Mouse (Mus musculus) ES-E14 (cell line): ENCODE data around the gene Tff2.

Experiments used
- CHD2 ChIP-seq: IDR thresholded peaks from 2 replicates; pipeline ENCODE4 v1.6.1; 2014; ENCODE audit warnings: mild to moderate bottlenecking, low read depth, low read length, inconsistent platforms
- MAFK ChIP-seq: IDR thresholded peaks from 2 replicates; pipeline ENCODE4 v1.6.1; 2014; ENCODE audit warnings: mild to moderate bottlenecking, low read depth, low read length, inconsistent platforms; ENCODE audit not compliant: insufficient read depth
- ZNF384 ChIP-seq: IDR thresholded peaks from 2 replicates; pipeline ENCODE4 v1.6.1; 2012; ENCODE audit warnings: low read depth, low read length, inconsistent platforms

- TF ChIP-seq ZNF384, result no peak
- TF ChIP-seq CHD2, result no peak
- TF ChIP-seq MAFK, result no peak
Observed at GRCm38 (mm10) chr17:31169796-31170195, 25.7 kb upstream of the Tff2 start.
